Mouse (Mus musculus) c-Kit-positive CD71-positive TER-119-negative erythroid progenitor cells, embryonic 14.5 days (primary cell): ENCODE data around the gene Angptl4.
"Not testable (repeated sequence)": the region's sequence is repeated elsewhere in the genome, so short reads cannot be mapped to it uniquely, and the experiment has no call there.

Experiments used
- DNase-seq: peaks from one replicate; pipeline ENCODE4 v3.0.0-alpha.2; 2013; ENCODE audit warnings: low read depth

Angptl4 gene

DNA sequence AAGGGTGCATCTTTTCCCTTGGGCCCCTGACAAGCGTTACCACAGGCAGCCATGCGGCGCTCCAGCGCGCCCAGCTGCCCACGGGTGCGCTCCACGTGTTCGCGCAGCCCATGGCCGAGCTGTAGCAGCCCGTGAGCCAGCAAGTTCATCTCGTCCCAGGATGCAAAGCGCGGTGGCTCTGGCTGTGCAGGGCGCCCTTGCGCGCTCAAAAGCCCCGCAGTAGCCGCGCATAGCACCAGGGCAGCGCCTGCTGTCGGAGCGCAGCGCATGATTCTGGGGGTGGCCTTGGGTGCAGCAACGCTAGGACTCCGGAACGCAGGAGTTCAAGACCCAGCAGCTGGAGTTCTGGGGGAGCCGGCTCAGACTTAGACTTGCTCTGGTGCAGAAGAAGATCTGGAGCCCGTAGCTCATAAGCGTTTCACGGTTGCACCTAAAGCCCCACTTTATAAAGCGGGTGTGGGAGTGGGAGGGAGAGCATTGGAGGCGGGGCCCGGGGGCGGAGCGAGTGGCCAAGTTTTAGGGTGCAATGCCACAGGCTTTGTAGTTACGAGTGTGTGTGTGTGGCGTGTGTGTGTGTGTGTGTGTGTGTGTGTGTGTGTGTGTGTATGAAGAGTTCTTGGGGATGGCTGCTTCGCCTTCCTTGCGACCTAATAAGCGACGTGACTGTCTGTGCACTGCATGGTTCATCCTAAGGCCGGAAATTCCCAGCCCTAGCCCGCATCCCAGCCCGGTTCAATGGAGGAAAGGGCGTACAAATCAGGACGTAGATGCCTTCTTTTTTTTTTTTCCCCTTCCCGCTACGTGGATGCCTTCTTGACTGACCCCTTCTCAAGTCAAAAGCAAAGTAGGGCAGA, at the start of gene Angptl4:
Gene Angptl4 (minus strand): TSS at position 707 of the 854 bp plus-strand sequence.
- peak; percentile 57 for DNase-seq

GRCm38 (mm10) chr17:33829561-33829960, 47.9 kb upstream of the Angptl4 start:
- DNase-seq: no peak

DNA sequence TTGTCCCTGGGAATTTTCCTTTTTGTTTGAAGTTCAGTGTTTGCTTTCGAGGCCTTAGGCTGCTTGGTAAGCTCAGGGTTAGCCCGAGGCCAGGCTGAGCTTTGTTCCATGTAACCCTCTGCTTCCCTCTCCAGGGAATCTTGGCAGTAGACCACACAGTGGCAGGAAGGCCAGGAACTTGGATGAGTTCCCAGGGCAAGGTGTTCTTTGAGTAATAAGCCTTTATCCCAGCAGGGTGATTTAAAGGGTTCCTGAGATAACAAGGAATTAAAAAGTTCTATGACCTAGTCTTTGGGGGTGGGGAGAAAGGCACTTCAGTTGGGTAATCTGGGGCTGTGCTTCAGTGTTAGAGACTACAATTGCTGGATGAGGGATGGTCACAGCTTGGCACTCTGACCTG, 47.3 kb upstream of the Angptl4 start:
- no peak for DNase-seq

DNA sequence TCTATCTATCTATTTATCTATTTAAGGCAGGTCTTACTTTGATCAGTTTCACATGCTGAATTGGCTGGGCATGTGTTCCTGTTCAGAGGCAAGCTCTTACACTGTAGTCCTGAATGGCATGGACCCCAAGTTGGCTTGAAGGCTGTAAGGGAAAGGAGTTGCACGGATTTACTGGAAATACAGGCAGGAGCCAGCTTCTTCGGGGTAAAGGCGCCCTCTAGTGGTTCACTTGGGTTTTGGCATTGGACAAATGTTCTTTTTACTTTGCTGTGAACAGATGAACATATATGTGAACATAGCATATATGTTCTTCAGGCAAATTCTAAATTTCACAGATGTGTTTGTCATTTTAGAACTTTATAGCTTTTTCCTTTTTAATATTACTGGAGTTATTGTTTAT, 45.2 kb upstream of the Angptl4 start:
- DNase-seq: peak; percentile 61

GRCm38 (mm10) chr17:33825462-33825861, 43.8 kb upstream of the Angptl4 start:
- no peak for DNase-seq

- not testable (repeated sequence) for DNase-seq
Measured at GRCm38 (mm10) chr17:33824997-33825330, 43.3 kb upstream of the Angptl4 start.

- peak; percentile 92 for DNase-seq
Measured at GRCm38 (mm10) chr17:33824084-33824996, 42.7 kb upstream of the Angptl4 start, which contains the start of the genes Rps28 and Ndufa7. Gene Rps28, minus strand, starts transcription at chr17:33824562. Gene Ndufa7, plus strand, starts transcription at chr17:33824572.

GRCm38 (mm10) chr17:33823171-33823570, 41.5 kb upstream of the Angptl4 start:
- DNase-seq: not testable (repeated sequence)

- DNase-seq: no peak
Measured at GRCm38 (mm10) chr17:33822436-33822959, 40.9 kb upstream of the Angptl4 start.

DNA sequence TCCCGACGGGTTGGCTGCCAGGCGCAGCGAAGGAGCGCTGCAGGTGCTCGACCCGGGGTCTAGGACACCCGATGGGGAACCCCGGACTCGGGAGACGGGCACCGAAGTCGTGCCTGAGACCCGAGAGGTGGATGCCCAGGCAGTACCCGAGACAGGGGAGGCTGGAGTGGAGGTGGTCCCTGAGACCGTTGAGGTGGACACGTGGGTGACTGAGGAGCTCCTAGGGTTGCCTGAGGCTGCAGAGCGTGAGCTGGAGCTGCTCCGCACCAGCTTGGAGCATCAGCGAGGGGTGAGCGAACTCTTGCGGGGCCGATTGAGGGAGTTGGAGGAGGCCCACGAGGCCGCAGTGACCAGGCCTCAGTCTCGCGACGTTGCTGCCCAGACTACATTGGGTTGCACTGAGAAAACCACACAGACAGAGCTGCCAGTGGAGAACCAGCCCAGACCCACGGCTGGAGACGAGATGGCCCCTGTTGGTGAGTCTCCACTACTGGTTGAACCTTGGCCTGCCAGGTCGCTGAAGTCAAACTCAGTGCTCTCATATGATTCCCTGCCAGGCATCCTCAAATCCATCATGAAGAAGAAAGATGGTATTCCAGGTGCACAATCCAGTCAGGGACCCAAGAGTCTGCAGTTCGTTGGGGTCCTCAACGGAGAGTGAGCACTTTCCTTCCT, 36.5 kb upstream of the Angptl4 start:
- DNase-seq: no peak

- DNase-seq: peak; percentile 87
Measured at GRCm38 (mm10) chr17:33817184-33817968, 35.7 kb upstream of the Angptl4 start.

GRCm38 (mm10) chr17:33816612-33817011, 35.0 kb upstream of the Angptl4 start:
- DNase-seq: no peak

- DNase-seq: no peak
Measured at GRCm38 (mm10) chr17:33815399-33815798, 33.8 kb upstream of the Angptl4 start.

- no peak for DNase-seq
Measured at GRCm38 (mm10) chr17:33812990-33813389, 31.4 kb upstream of the Angptl4 start.

GRCm38 (mm10) chr17:33812475-33812874, 30.8 kb upstream of the Angptl4 start:
- DNase-seq: no peak

DNA sequence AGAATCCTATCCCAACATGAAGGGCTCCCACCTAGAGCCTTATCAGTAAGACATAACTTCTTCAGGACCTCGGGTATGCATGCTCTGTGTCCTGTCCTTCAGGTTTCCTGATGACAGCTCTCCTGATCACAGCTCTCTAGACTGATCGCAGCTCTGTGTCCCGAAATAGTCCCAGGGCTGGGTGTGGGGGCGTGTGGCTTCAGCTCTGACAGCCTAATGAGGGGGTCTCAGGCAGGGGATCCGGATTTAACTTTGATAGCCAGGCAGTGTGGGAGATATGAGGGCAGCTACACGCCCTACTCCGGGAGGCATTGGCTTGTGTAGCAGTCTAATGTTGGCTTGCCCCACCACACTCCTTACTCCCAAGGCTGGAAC, 29.5 kb upstream of the Angptl4 start:
- no peak for DNase-seq

GRCm38 (mm10) chr17:33810334-33811141, 28.9 kb upstream of the Angptl4 start, which contains the start of gene Kank3:
Gene Kank3, plus strand, starts transcription at chr17:33810519.
- DNase-seq: peak; percentile 96

- no peak for DNase-seq
Measured at GRCm38 (mm10) chr17:33808192-33808591, 26.6 kb upstream of the Angptl4 start.

GRCm38 (mm10) chr17:33807181-33807888, 25.7 kb upstream of the Angptl4 start:
- DNase-seq: no peak

DNA sequence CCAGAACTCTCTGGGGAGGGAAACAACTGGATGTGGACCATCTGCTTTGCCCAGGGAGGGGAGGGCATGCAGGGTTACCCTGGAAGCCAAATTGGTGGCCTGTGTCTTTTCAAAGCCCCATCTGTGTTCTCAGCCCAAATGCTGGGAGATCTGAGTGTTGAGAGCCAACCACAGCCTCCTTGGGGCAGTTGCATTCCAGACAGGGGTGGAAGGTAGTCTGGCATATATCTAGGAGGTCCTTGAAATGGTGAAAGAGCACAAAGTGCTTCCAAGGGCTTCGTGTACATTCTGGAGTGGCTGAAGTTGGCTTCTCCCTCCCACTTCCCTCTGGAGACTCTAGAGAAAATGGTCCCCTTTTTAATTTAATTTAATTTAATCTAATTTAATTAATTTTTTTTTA, 23.1 kb upstream of the Angptl4 start:
- no peak for DNase-seq
